Mouse (Mus musculus): Measurements from ENCODE around the gene Dvl1. TPM values are rescaled to one million over a fixed set of nuclear protein-coding genes. Genes with fewer than 3 reads are reported as not detected.
A peak's percentile ranks its signal among the peaks of the same experiment; 100 is the strongest.

Dvl1 gene
- total and polyA plus RNA-seq, 2 experiments from 2014 or later, result 17.5 to 141 TPM

GRCm38 (mm10) chr4:155849792-155850451 lies 2.7 kb downstream of the Dvl1 start:
- Histone ChIP-seq H3K9me3 (ENCODE audit: low read length) (no peaks in the 10 kb centered on the region), H3K4me3 (ENCODE audit: low read depth, low read length) (no peak overlapping the region), H3K9ac (replicated peaks; ENCODE audit: low read length, poor library complexity, severe bottlenecking) (no peak overlapping the region), H3K27me3 (ENCODE audit: insufficient read depth, low read length) (no peaks in the 10 kb centered on the region), H3K4me1 (ENCODE audit: insufficient read depth, low read length) (peaks cover 17% of the 10 kb centered on the region), H3K36me3 (ENCODE audit: insufficient read depth, low read length) (peaks cover 16% of the 10 kb centered on the region), H3K27ac (ENCODE audit: low read depth, low read length) (no peak overlapping the region), H3K4me2 (ENCODE audit: low read depth, low read length, poor library complexity, severe bottlenecking) (0 out of 2 replicates have a peak overlapping the region, but pooled peaks have one; percentile 24)
- 96% methylated on average over 3 of the region's 3 CpGs for WGBS
- ATAC-seq (ENCODE audit: low FRiP score) (no peak), DNase-seq (ENCODE audit: low spot score) (no peak)
- TF ChIP-seq CTCF (IDR thresholded peaks at IDR 0.05), result no peak

GRCm38 (mm10) chr4:155851368-155851767 lies 4.2 kb downstream of the Dvl1 start:
- Histone ChIP-seq H3K9me3 (ENCODE audit: low read length) (no peaks in the 10 kb centered on the region), H3K9ac (replicated peaks; ENCODE audit: low read length, poor library complexity, severe bottlenecking) (no peak overlapping the region), H3K27ac (ENCODE audit: low read depth, low read length) (no peak overlapping the region), H3K4me2 (ENCODE audit: low read depth, low read length, poor library complexity, severe bottlenecking) (no peak overlapping the region), H3K36me3 (ENCODE audit: insufficient read depth, low read length) (peaks cover 30% of the 10 kb centered on the region), H3K27me3 (ENCODE audit: insufficient read depth, low read length) (no peaks in the 10 kb centered on the region), H3K4me1 (ENCODE audit: insufficient read depth, low read length) (peaks cover 17% of the 10 kb centered on the region), H3K4me3 (ENCODE audit: low read depth, low read length) (no peak overlapping the region)
- WGBS, result 93% methylated on average over 3 of the region's 3 CpGs
- ATAC-seq (ENCODE audit: low FRiP score) (no peak), DNase-seq (ENCODE audit: low spot score) (no peak)
- TF ChIP-seq CTCF (IDR thresholded peaks at IDR 0.05), result no peak

- Histone ChIP-seq H3K4me2 (ENCODE audit: low read depth, low read length, poor library complexity, severe bottlenecking) (no peak overlapping the region), H3K27me3 (ENCODE audit: insufficient read depth, low read length) (no peaks in the 10 kb centered on the region), H3K27ac (ENCODE audit: low read depth, low read length) (no peak overlapping the region), H3K36me3 (ENCODE audit: insufficient read depth, low read length) (peaks cover 37% of the 10 kb centered on the region), H3K9me3 (ENCODE audit: low read length) (no peaks in the 10 kb centered on the region), H3K9ac (replicated peaks; ENCODE audit: low read length, poor library complexity, severe bottlenecking) (no peak overlapping the region), H3K4me3 (ENCODE audit: low read depth, low read length) (no peak overlapping the region), H3K4me1 (ENCODE audit: insufficient read depth, low read length) (peaks cover 17% of the 10 kb centered on the region)
- WGBS, result 76% methylated on average over 2 of the region's 2 CpGs
- no peak for ATAC-seq (ENCODE audit: low FRiP score)
- no peak for DNase-seq (ENCODE audit: low spot score)
- no peak for TF ChIP-seq CTCF (IDR thresholded peaks at IDR 0.05)
These were observed 4.8 kb downstream of the Dvl1 start for GRCm38 (mm10) chr4:155851951-155852411.

GRCm38 (mm10) chr4:155853421-155853820 lies 6.2 kb downstream of the Dvl1 start:
- H3K9me3 ChIP-seq (ENCODE audit: low read length), result no peaks in the 10 kb centered on the region
- peaks cover 14% of the 10 kb centered on the region for H3K4me1 ChIP-seq (ENCODE audit: insufficient read depth, low read length)
- H3K4me3 ChIP-seq (ENCODE audit: low read depth, low read length), result no peak overlapping the region
- DNase-seq (ENCODE audit: low spot score), result no peak
- peaks cover 49% of the 10 kb centered on the region for H3K36me3 ChIP-seq (ENCODE audit: insufficient read depth, low read length)
- H3K4me2 ChIP-seq (ENCODE audit: low read depth, low read length, poor library complexity, severe bottlenecking), result no peak overlapping the region
- no peak for ATAC-seq (ENCODE audit: low FRiP score)
- no peaks in the 10 kb centered on the region for H3K27me3 ChIP-seq (ENCODE audit: insufficient read depth, low read length)
- TF ChIP-seq CTCF (IDR thresholded peaks at IDR 0.05), result no peak
- WGBS, result 93% methylated on average over 9 of the region's 9 CpGs
- H3K9ac ChIP-seq (replicated peaks; ENCODE audit: low read length, poor library complexity, severe bottlenecking), result no peak overlapping the region
- no peak overlapping the region for H3K27ac ChIP-seq (ENCODE audit: low read depth, low read length)

GRCm38 (mm10) chr4:155854991-155855390 lies 7.8 kb downstream of the Dvl1 start:
- H3K4me2 ChIP-seq (ENCODE audit: low read depth, low read length, poor library complexity, severe bottlenecking), result no peak overlapping the region
- ATAC-seq (ENCODE audit: low FRiP score) (no peak), DNase-seq (ENCODE audit: low spot score) (no peak)
- H3K27me3 ChIP-seq (ENCODE audit: insufficient read depth, low read length), result no peaks in the 10 kb centered on the region
- TF ChIP-seq CTCF (IDR thresholded peaks at IDR 0.05), result no peak
- peaks cover 64% of the 10 kb centered on the region for H3K36me3 ChIP-seq (ENCODE audit: insufficient read depth, low read length)
- H3K27ac ChIP-seq (ENCODE audit: low read depth, low read length), result no peak overlapping the region
- no peak overlapping the region for H3K4me3 ChIP-seq (ENCODE audit: low read depth, low read length)
- 0 out of 2 replicates have a peak, but pooled peaks cover 3% of the 10 kb centered on the region for H3K4me1 ChIP-seq (ENCODE audit: insufficient read depth, low read length)
- H3K9me3 ChIP-seq (ENCODE audit: low read length), result no peaks in the 10 kb centered on the region
- 95% methylated on average over 11 of the region's 12 CpGs for WGBS
- H3K9ac ChIP-seq (replicated peaks; ENCODE audit: low read length, poor library complexity, severe bottlenecking), result no peak overlapping the region

GRCm38 (mm10) chr4:155856071-155856470 lies 8.9 kb downstream of the Dvl1 start:
- Histone ChIP-seq H3K9me3 (ENCODE audit: low read length) (no peaks in the 10 kb centered on the region), H3K27me3 (ENCODE audit: insufficient read depth, low read length) (no peaks in the 10 kb centered on the region), H3K36me3 (ENCODE audit: insufficient read depth, low read length) (peaks cover 74% of the 10 kb centered on the region), H3K9ac (replicated peaks; ENCODE audit: low read length, poor library complexity, severe bottlenecking) (no peak overlapping the region), H3K4me2 (ENCODE audit: low read depth, low read length, poor library complexity, severe bottlenecking) (no peak overlapping the region), H3K4me1 (ENCODE audit: insufficient read depth, low read length) (no peaks in the 10 kb centered on the region), H3K4me3 (ENCODE audit: low read depth, low read length) (no peak overlapping the region), H3K27ac (ENCODE audit: low read depth, low read length) (no peak overlapping the region)
- 91% methylated on average over 12 of the region's 12 CpGs for WGBS
- ATAC-seq (ENCODE audit: low FRiP score) (no peak), DNase-seq (ENCODE audit: low spot score) (no peak)
- no peak for TF ChIP-seq CTCF (IDR thresholded peaks at IDR 0.05)
